ENCODE assay signal across 8 mouse cellular contexts in genomic region chr11:95210185-95211030, GRCm38 (mm10). TPM values are rescaled to one million over a fixed set of nuclear protein-coding genes. Genes with fewer than 3 reads are reported as not detected.
DNase-seq lines count a peak whose midpoint lies in the region; ATAC-seq and TF ChIP-seq lines count a peak whose summit lies in the region.

No protein-coding gene starts in this region.

- H3K27me3 ChIP-seq in heart, embryonic 13.5 days (replicated peaks), result peaks cover 62% of the 10 kb centered on the region
- no peaks in the 10 kb centered on the region for H3K27me3 ChIP-seq in heart, adult 2 months (ENCODE audit: control insufficient read depth, insufficient read depth, low read length)
- no peaks in the 10 kb centered on the region for H3K27me3 ChIP-seq in intestine, embryonic 14.5 days (replicated peaks; ENCODE audit: control insufficient read depth, insufficient read depth, low read length)
- peaks cover 44% of the 10 kb centered on the region for H3K27me3 ChIP-seq in liver, embryonic 15.5 days
- no peaks in the 10 kb centered on the region; the same call in 1 of the 2 replicates for H3K27me3 ChIP-seq in neural tube, embryonic 14.5 days (ENCODE audit: control insufficient read depth, insufficient read depth, low read length)
- H3K27me3 ChIP-seq in cerebellum, adult 2 months (ENCODE audit: control insufficient read depth, insufficient read depth, low read length), result no peaks in the 10 kb centered on the region; the same call in 1 of the 2 replicates

- H3K4me1 ChIP-seq in heart, embryonic 13.5 days, result peaks cover 21% of the 10 kb centered on the region
- no peaks in the 10 kb centered on the region for H3K4me1 ChIP-seq in heart, adult 2 months (ENCODE audit: control insufficient read depth, insufficient read depth, low read length)
- peaks cover 20% of the 10 kb centered on the region for H3K4me1 ChIP-seq in intestine, embryonic 14.5 days (replicated peaks; ENCODE audit: control insufficient read depth, insufficient read depth, low read length)
- H3K4me1 ChIP-seq in liver, embryonic 15.5 days (replicated peaks), result no peaks in the 10 kb centered on the region
- peaks cover 3% of the 10 kb centered on the region; the same call in 1 of the 2 replicates for H3K4me1 ChIP-seq in neural tube, embryonic 14.5 days (ENCODE audit: control insufficient read depth, insufficient read depth, low read length)
- H3K4me1 ChIP-seq in cerebellum, adult 2 months (ENCODE audit: control insufficient read depth, insufficient read depth, low read length), result no peaks in the 10 kb centered on the region

- H3K79me2 ChIP-seq in heart, adult 2 months (replicated peaks; ENCODE audit: control insufficient read depth, insufficient read depth, low read length), result no peaks in the 10 kb centered on the region

- peak overlapping the region; percentile 78 for H3K4me2 ChIP-seq in heart, embryonic 13.5 days
- peak overlapping the region; percentile 47 for H3K4me2 ChIP-seq in intestine, embryonic 14.5 days (ENCODE audit: low read length)
- H3K4me2 ChIP-seq in liver, embryonic 15.5 days, result peak overlapping the region; percentile 52
- H3K4me2 ChIP-seq in neural tube, embryonic 14.5 days (ENCODE audit: low read depth, low read length), result peak overlapping the region; percentile 44

- H3K36me3 ChIP-seq in heart, embryonic 13.5 days, result no peaks in the 10 kb centered on the region
- no peaks in the 10 kb centered on the region for H3K36me3 ChIP-seq in heart, adult 2 months (ENCODE audit: control insufficient read depth, insufficient read depth, low read length)
- no peaks in the 10 kb centered on the region for H3K36me3 ChIP-seq in intestine, embryonic 14.5 days (ENCODE audit: control insufficient read depth, insufficient read depth, low read length)
- H3K36me3 ChIP-seq in liver, embryonic 15.5 days (replicated peaks), result no peaks in the 10 kb centered on the region
- no peaks in the 10 kb centered on the region for H3K36me3 ChIP-seq in neural tube, embryonic 14.5 days (ENCODE audit: control insufficient read depth, insufficient read depth, low read length)

- H3K9me3 ChIP-seq in heart, embryonic 13.5 days, result no peaks in the 10 kb centered on the region
- H3K9me3 ChIP-seq in intestine, embryonic 14.5 days (ENCODE audit: control insufficient read depth, low read length), result no peaks in the 10 kb centered on the region
- no peaks in the 10 kb centered on the region for H3K9me3 ChIP-seq in liver, embryonic 15.5 days (replicated peaks)
- no peaks in the 10 kb centered on the region for H3K9me3 ChIP-seq in neural tube, embryonic 14.5 days (ENCODE audit: control insufficient read depth, low read length)

- no peak for TF ChIP-seq POLR2A in heart, adult 2 months (IDR thresholded peaks at IDR 0.05; ENCODE audit: insufficient read depth, low read depth, low read length)
- TF ChIP-seq POLR2A in cerebellum, adult 2 months (IDR thresholded peaks at IDR 0.05; ENCODE audit: borderline replicate concordance, insufficient read depth, low read length), result no peak

- intact Hi-C loops in heart, adult 2 months (cut with DNase I), result no loop called here

- no peak for TF ChIP-seq CTCF in heart, adult 2 months (IDR thresholded peaks at IDR 0.05)
- no peak for TF ChIP-seq CTCF in cerebellum, adult 2 months (IDR thresholded peaks at IDR 0.05; ENCODE audit: borderline replicate concordance, insufficient read depth, low read depth, low read length)

- 2% methylated on average over 21 of the region's 22 CpGs for WGBS in heart, embryonic 13.5 days
- WGBS in heart, adult 2 months, result 5% methylated on average over 22 of the region's 22 CpGs
- 2% methylated on average over 22 of the region's 22 CpGs for WGBS in intestine, embryonic 14.5 days
- 6% methylated on average over 22 of the region's 22 CpGs for WGBS in liver, embryonic 15.5 days (ENCODE audit: insufficient replicate concordance)
- WGBS in neural tube, embryonic 14.5 days, result 3% methylated on average over 22 of the region's 22 CpGs
- 7% methylated on average over 21 of the region's 22 CpGs for WGBS in cerebellum, adult 2 months

- H3K27ac ChIP-seq in heart, embryonic 13.5 days (replicated peaks), result 0 out of 2 replicates have a peak overlapping the region, but pooled peaks have one; percentile 25
- H3K27ac ChIP-seq in heart, adult 2 months, result no peak overlapping the region
- no peak overlapping the region for H3K27ac ChIP-seq in intestine, embryonic 14.5 days (ENCODE audit: low read depth)
- H3K27ac ChIP-seq in liver, embryonic 15.5 days (replicated peaks), result no peak overlapping the region
- no peak overlapping the region for H3K27ac ChIP-seq in neural tube, embryonic 14.5 days (ENCODE audit: low read depth, low read length)
- H3K27ac ChIP-seq in cerebellum, adult 2 months (ENCODE audit: insufficient read depth, low read length), result no peak overlapping the region

- no peak for ATAC-seq in heart, embryonic 13.5 days (ENCODE audit: extremely low read depth, insufficient number of reproducible peaks, low FRiP score, low TSS enrichment)
- ATAC-seq in intestine, embryonic 14.5 days (replicated peaks; ENCODE audit: low FRiP score, low TSS enrichment, low read depth), result peak; percentile 81
- peak; percentile 64 for ATAC-seq in liver, embryonic 15.5 days (ENCODE audit: insufficient read depth)
- ATAC-seq in neural tube, embryonic 14.5 days (ENCODE audit: low read depth), result peak; percentile 71; the same call in 1 of the 2 replicates

- H3K9ac ChIP-seq in heart, embryonic 13.5 days, result peak overlapping the region; percentile 72
- H3K9ac ChIP-seq in heart, adult 2 months (ENCODE audit: low read depth, low read length), result no peak overlapping the region
- no peak overlapping the region for H3K9ac ChIP-seq in intestine, embryonic 14.5 days (ENCODE audit: low read length)
- no peak overlapping the region for H3K9ac ChIP-seq in liver, embryonic 15.5 days
- H3K9ac ChIP-seq in neural tube, embryonic 14.5 days (replicated peaks; ENCODE audit: low read depth, low read length), result 0 out of 2 replicates have a peak overlapping the region, but pooled peaks have one; percentile 5

- no peak for TF ChIP-seq EP300 in heart, adult 2 months (IDR thresholded peaks at IDR 0.05; ENCODE audit: insufficient read depth, low read depth, low read length)

- DNase-seq in heart, adult 2 months, result no peak
- DNase-seq in embryo, embryonic 9.5 days (ENCODE audit: extremely low spot score), result peak; percentile 69
- DNase-seq in intestine, embryonic 14.5 days (ENCODE audit: low spot score), result peak; percentile 77
- DNase-seq in layer of hippocampus, adult 8-10 months (ENCODE audit: low spot score in 2 of 2), result no peak
- DNase-seq in cerebellum, adult 2 months, result no peak

- H3K4me3 ChIP-seq in heart, embryonic 13.5 days, result peak overlapping the region; percentile 48
- H3K4me3 ChIP-seq in heart, adult 2 months, result no peak overlapping the region
- H3K4me3 ChIP-seq in intestine, embryonic 14.5 days (ENCODE audit: low read depth, low read length), result no peak overlapping the region; the same call in 1 of the 2 replicates
- H3K4me3 ChIP-seq in liver, embryonic 15.5 days (replicated peaks), result no peak overlapping the region; the same call in 1 of the 2 replicates
- H3K4me3 ChIP-seq in neural tube, embryonic 14.5 days (ENCODE audit: low read depth, low read length), result peak overlapping the region; percentile 8; the same call in 1 of the 2 replicates
- no peak overlapping the region for H3K4me3 ChIP-seq in cerebellum, adult 2 months (replicated peaks; ENCODE audit: insufficient read depth, low read depth, low read length)

RNA-seq across cellular contexts. Expression of gene Tac4, which starts 50.9 kb away (rescaled TPM):
- polyA plus RNA-seq in heart, embryonic 13.5 days (2015; fragmentation: Nextera tagmentation; extraction: Ambion mirVana), result not detected in 2 replicates
- not detected for total RNA-seq in heart, adult 2 months (2021)
- 0.12 TPM in 1 of 2 replicates, not detected in the other for polyA plus RNA-seq in heart, adult 2 months (2012; rRNA removed)
- polyA plus RNA-seq in intestine, embryonic 14.5 days (2014; fragmentation: Nextera tagmentation; extraction: Ambion mirVana), result 0.14 TPM in 1 of 2 replicates, not detected in the other
- not detected in 2 replicates for polyA plus RNA-seq in liver, embryonic 15.5 days (2015; fragmentation: Nextera tagmentation; extraction: Ambion mirVana)
- polyA plus RNA-seq in neural tube, embryonic 14.5 days (2014; fragmentation: Nextera tagmentation; extraction: Ambion mirVana), result 0.21 and 0.22 TPM in 2 replicates
- total RNA-seq in layer of hippocampus, adult 8-10 months (2022), result not detected
- polyA plus RNA-seq in cerebellum, adult 2 months (2012; rRNA removed), result 0.26 and 0.55 TPM in 2 replicates

Comparison
In these comparisons a context has a peak if more than half of its experiments do, and no peak if none do; other contexts are left out.
1. H3K4me3 ChIP-seq: peak in heart, embryonic 13.5 days (single experiment) and neural tube, embryonic 14.5 days (single experiment); none in heart, adult 2 months (single experiment), intestine, embryonic 14.5 days (single experiment), liver, embryonic 15.5 days (single experiment) and cerebellum, adult 2 months (single experiment).
2. H3K9ac ChIP-seq: peak in heart, embryonic 13.5 days (single experiment) and neural tube, embryonic 14.5 days (single experiment); none in heart, adult 2 months (single experiment), intestine, embryonic 14.5 days (single experiment) and liver, embryonic 15.5 days (single experiment).
3. DNase-seq: peak in embryo, embryonic 9.5 days (single experiment) and intestine, embryonic 14.5 days (single experiment); none in heart, adult 2 months (0 of 2), layer of hippocampus, adult 8-10 months (0 of 2) and cerebellum, adult 2 months (0 of 2).
4. Peak in every context shown above with its lines, with median percentiles within 50 percentile points of each other: H3K4me2 ChIP-seq.